Mouse (Mus musculus) frontal cortex, postnatal 14 days (tissue): ENCODE results near the gene Filip1l.

Experiments used
- DNase-seq, 2 experiments: peaks; one replicate each; pipeline ENCODE4 v3.0.0; 2022; ENCODE audit warnings: low spot score in 2 of 2

The Filip1l gene

DNA sequence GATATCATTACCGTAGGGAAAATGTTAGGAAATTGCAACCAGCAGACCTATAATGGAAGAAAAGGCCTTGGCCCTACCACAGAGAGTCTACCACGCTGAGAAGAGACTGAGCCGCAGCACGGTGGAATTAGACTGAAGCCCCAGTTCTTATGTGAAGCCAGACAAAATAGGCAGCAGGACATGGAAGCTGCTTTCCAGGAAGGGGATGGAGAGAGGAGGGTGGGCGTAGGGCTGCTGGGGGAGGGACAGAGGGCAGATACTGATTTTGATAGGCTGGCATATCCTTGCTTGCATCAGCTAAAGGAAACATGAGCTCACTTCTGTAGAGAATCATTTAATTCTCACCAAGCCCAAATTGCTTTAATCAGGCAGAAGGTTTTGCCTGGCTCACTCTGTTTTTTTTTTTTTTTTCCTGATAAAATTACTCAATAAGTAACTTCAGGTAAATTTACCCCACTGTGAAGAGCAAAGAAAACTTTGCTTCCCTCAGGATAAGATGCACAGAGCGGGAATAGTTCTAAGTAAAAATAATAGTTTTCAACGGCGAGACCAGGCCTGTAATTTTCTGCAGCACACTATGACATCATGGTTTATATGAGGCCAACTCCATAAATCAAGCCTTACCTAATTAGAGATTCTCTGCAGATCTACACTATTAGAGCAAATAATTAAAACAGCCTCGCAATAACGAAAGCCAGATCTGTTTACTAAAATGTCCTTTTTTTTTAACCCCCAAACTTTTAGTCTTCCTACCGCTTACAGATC, 84.8 kb downstream of the Filip1l start:
- no peak for DNase-seq

DNA sequence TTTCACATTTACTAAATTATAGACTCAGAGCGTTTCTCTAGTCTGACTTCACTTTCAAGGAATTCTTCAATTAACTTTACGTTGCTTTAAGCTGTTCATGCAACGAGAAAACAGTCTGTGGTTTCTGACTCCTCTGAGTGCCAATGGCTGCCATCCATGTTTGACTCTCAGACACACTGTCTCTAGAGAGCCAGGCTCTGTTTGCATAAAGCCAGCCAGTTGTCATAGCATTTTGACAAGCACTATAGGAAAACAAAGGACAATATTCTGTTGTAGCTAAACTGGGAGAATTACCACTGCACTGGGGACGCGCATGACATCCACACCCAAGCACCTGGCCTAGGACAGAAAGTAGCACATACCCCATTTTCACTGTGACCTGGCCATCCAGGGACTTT, 85.4 kb downstream of the Filip1l start:
- no peak for DNase-seq

DNA sequence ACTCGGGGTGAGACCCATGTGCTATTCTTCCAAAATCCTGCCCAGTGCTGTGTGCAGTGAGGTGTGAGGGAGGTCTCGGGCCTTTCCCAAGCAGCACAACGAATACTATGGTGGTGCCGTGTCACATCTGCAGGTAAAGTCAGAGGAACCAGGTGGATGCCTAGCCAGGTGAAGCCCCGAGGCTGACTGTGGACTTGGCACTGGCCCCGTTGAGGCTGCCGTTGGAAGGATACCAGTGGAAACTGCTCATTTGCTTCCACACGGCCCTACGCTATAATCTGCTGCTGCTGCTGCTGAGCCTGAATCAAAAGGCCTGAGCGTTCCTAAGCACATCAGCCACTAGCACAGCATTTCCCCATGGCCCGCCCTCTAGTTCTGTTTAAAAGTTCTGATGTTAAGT, 86.3 kb downstream of the Filip1l start:
- DNase-seq = no peak

DNA sequence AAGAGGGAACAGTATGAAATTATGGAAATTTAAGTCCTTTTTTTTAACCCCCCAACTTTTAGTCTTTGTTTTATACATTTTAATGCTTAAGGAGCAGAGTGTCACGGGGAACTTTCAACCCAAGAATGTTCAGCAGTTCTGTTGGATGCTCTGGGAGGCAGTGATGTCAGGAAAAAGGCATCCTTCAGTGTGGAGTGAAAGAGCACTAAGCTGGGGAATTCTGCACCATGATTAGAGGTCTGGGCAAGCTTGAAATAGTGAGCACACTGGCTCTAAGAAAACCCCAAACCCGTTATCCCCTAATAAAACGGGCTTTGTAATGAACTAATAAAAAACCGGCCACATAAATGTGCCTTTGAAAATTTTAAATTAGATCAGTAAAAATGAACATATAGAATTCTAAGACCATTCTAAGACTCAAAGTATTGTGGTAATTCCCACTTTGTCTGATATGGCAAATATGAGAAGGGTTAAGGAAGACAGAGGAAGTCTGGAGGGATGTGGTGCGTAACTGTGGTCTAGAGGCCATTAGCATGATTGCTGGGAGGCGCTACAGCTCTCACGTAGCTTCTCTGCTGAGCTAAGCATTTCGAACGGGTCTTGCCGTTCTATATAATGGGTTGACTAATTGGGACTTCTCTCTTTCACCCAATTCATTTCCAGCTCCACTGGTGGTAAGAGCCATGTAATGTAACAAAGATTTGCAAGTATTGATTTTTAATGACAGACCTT, 88.0 kb downstream of the Filip1l start:
- DNase-seq = no peak

DNA sequence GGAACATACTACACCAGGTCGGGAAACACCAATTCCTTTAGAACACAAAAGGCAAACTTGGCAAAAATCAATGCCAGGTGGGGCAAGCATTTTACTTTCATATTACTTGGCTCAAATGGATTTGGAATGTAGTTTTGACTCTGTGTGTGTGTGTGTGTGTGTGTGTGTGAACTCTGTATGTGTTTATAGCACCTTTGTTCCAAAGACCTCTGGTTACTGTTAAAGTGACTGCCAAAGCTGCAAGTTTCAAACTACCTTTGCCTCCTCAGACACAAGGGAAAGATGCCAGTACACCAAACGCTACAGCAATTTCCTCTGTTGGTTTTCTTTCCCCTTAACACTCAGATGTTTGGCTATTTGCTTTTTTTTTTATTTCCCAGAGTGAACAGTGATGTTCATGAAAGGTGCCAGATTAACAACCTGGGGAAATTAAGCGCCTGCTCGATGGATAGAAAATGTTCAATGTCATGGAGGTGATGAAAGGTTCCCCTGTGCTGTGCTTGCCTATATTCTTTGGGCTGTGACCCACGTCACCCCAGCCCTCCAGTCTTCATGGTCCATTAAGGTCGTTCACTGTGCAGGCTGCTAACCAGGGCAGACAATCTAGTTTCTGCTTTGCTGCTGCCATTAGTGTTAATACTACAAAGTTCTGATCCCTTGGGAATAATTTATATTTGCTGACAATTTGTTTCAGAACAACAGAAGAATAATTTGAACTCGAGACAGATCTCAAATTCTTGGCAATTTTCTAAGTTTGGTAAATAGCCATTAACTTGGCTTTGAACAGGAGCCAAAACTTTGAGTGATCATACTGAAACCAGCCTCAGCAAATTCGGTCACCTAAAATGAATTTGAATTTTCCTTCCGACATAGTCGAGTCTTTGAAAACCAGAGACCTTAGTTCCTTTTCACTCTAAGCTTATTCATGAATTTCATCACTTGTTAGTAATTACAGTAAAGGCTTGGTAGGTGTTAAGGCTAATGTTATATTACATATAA, 92.5 kb downstream of the Filip1l start:
- no peak for DNase-seq

DNA sequence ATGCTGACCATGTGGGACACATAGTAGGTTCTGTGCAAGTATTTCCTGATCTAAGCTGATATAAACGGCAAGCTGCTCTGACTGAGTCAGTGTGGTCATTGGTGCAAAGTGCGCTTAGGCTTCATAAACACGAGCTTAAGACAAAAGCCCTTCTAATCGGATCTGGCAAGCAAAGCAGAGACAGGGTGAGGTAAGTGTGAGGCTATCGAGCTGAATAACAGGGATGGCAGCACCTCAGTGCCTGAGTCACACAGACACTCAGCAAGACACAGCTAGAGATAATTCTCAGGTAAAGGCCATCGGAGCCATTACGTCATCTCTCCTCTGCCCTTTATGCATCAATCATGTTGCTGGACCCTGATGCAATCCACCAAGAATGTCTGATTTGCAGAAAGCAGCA, 100.1 kb downstream of the Filip1l start:
- DNase-seq = no peak

DNA sequence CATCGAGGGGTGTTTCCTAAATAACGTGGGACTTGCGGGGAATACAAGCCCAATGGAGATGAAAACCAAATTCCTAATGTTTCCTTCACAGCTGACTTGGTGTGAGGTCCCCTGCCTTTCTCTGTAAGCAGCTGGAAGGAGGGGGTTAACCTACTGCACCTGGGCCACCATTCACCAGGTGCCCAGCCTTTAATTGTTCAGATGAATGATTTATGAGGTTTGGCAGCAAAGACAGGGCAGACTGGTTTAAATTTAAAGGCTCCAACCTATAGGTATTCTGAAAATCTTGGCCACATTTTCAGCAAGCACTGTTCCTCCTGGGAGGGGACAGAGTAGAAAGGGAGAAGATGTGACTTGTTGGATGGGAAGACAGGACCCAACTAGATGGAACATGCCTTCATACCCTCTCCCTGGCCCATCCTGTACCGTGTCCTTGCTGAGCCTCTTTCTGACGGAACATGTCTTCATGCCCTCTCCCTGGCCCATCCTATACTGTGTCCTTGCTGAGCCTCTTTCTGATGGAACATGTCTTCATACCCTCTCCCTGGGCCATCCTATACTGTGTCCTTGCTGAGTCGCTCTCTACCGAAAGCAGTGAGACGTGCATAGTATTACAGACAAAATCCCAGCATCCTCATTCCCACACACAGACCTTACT, 101.3 kb downstream of the Filip1l start:
- DNase-seq = no peak

DNA sequence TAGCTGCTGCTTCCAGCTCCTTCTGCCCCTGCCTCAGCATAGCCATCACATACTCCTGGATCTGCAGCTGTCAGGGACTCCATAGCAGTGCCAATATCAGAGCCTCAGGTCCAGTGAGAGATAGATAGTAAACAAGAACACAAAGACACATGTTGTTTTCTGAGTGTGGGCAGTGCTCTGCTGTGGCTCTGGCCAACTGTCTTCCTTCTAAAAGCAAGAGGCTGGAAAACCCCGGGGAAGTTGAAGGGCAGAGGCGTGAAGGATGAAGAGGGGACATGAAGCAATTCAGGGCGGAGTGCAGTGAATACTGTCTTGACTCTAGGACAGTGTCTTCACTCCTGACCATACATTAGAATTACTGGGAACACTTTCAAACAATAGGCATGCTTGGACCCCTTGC, 102.7 kb downstream of the Filip1l start:
- no peak for DNase-seq

DNA sequence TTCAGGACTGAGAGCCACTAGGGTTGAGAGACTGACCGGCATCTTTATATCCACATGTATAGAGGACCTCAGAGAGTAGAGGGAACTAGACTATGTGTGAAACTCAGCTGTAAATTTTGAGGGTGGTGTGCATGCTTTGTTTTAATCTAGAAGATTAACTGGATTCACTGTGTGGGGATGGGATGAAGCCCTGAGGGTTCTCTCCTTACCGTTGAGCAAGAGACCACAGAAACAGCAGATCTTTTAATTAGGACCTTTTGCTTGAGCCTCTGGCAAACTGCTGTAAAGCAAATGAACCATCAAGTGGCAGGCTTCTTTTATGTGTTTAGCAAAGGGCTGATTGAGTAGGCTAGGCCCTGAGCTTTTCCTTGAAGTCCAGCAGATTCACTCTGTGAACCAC, 103.1 kb downstream of the Filip1l start:
- DNase-seq = no peak

DNA sequence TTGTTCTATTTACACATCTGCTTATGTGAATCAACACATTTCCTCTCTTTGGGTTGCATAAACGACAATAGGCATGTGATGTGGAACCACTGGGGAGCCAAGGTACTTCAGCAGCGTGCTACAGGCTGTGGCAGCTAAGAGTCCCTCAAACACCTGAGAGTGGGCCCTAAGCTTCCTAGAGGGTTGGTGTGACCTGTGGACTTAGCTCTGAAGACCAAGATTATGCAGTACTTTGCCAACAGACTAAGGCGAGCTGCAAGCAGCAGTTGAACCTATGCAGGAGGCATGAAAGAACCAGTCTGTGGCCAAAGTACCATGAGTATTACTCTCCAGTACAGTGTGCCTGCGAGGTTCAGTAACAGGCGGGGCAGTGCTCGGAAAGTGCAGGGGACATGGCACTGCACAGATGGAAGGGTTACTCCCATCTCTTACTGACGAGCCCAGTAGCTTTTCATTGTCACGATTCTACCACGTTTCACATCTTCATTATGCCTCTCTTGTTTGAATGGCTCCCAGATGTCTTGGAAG, 112.6 kb downstream of the Filip1l start:
- DNase-seq = no peak

DNA sequence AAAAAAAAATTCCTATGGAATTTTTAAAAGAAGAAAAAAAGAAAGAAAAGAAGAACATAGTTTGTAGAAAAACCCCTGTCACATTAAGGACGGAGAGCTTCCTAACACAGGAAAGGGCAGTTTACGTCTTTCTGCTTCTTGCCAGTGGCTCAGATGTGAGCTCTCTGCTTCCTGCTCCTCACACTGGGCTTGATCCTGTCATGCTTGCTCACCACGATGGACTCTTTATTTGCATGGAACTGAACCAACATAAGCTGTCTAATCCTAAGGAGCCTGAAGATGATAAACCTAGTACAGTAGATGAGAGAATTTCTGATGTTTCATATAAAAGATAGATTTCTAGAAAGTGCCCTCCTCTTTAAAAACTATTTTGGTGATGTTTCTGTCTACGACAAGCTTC, 116.4 kb downstream of the Filip1l start:
- DNase-seq = no peak

DNA sequence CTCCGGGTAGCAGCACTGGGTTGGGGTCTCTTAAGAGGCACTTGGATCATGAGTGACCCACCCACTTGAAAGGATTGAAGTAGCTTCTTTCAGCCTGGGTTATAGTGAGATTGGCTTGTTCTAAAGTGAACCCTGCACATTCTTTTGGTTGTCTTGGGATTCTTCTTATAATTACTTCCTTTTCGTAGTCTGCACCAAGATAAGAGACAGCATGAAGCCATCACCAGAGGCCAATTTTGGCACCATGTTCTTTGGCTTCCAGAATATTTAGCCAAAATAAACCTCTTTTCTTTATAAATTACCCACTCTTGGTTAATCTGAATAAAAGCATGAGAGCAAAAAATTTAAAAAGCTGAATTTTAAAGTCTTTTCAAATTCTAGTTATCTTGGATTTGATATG, 117.0 kb downstream of the Filip1l start:
- DNase-seq = no peak

DNA sequence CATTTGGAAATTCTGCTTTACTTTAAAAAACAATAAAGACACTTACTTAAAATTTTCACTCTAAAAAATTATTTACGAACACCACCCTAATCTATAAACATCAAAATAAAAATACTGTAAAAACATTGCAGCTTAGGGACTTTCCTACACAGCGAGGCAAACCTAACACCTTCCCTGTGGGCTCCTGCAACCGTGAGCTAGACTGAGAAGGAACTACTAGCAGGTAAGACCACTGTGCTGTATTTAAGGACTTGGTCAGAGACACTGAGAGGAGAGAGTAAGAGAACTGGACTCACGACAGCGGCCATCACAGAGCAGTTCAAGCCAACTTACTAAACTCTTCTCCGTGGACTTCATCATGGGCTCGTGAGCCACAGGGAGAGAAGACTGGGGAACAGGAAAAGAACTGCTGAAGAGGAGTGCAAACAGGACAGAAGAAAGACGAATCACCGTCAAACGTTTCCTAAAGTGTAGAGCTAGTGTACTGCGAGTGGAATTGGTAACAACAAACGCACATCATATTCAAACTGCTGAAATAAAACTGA, 117.5 kb downstream of the Filip1l start:
- no peak for DNase-seq

DNA sequence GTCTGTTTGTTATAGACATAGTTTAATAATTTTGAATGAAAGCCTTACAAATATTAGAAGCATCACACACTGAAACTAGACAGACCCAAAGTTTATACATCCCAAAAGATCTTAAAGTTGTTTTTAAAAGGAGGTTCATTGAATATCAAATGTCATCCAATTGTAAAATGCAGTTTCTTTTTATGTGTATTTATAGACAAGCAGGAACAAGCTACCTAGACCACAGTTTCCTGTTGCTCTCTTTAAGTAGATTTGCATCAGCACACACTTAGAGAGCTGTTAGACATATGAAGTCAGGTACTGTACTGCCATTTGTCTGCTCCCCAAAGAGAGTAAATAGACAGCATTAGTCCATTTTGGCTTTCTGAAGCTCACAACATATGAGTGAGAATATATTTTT, 118.2 kb downstream of the Filip1l start:
- no peak for DNase-seq

DNA sequence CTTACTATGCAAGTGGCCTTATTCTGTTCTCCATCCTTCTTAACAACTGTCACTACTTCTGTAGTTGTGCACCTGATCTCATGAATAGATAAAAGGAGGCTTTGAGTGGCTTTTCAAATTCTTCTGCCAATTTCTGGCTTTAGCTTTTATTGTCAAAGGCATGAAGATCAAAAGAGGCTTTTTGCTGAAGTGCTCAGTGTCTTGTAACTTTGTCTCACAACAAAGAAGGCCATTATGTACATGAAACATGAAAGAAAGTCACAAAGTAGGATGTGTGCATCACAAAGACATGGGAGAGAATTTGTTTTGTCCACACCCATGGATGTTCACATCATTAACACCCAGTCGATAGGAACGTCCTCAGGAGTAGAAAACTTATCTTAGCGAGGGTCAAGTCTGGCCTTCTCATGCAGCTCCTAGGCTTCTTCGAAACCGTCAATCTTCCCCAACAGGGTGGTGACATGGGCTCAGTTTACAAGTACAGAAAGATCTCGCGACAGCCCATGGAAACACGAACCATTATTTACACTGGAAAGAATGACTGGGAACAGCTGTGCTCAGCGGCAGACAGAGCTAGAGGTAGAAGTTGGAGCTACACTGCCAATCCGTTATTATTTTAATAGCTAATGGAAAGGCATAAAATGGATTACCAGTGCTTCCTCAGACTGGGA, 120.7 kb downstream of the Filip1l start:
- no peak for DNase-seq

DNA sequence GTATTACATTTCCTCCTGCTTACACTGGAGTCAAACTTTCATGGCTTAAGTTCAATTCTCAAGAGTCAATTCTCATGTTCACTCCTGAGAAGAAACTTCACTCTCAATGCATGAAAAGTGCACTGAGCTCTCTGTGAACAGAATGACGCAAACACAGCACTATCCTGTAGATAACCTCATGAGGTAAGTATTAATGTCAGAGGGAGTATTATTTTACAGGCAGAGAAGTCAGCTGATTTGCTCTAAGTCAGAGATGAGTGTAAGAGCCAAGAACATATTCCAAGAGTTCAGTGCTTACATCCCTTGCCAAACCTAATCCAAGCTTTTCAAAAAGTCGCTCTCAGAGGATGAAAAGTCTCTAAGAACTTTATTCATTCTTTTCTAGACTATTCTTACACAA, 125.6 kb downstream of the Filip1l start:
- no peak for DNase-seq

DNA sequence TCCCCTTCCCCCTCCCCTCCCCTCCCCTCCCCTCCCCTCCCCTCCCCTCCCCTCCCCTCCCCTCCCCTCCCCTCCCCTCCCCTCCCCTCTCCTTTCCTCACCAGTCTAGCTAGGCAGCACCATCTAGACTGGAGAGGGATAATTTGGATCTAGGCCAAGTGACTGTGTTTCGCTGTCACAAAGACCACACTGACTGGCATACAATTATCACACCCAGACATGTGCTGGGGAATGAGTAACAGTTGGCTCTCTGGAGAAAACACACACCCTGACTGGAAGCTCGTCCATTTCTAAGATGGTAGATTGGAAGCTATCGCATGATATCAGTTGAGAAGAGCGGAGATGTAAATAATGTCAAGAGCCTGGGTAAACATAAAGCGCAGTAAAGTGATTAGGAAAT, 126.9 kb downstream of the Filip1l start:
- no peak for DNase-seq

DNA sequence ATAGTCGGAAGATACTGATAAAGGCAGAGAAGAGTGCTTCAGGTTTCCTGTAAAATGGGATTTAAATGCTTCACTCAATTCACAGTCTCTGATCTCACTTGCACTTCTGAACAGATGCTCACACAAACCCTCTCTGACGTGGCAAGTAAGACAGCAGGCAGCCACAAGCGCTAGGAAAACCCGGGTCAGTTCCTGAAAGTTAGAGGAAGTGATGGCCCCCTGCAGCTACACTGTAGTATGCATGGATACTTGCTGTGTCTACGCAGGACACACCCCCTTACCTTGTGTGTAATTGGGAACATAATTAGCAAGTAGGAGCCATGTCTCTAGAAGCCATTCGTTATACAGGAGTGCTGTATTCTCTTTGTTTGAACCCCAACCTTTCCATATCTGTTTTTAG, 129.4 kb downstream of the Filip1l start:
- no peak for DNase-seq

DNA sequence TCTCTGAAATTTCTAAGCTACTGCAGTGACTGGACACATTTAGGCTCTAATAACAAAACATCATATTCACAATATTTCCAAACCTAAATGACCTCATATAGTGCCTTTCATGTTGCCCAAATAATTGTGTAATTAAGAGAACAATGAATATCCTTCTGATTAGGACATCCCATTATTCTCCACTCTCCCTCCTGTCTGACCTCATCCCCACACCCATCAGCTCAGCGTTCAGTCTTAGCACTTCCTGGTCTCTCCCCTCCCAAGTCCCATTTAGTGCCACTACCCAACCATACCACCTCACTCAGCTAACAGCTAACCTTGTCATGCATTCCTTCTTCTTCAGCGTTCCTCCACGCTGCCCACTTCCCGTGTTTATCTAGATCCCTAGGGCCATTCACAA, 130.0 kb downstream of the Filip1l start:
- no peak for DNase-seq

DNA sequence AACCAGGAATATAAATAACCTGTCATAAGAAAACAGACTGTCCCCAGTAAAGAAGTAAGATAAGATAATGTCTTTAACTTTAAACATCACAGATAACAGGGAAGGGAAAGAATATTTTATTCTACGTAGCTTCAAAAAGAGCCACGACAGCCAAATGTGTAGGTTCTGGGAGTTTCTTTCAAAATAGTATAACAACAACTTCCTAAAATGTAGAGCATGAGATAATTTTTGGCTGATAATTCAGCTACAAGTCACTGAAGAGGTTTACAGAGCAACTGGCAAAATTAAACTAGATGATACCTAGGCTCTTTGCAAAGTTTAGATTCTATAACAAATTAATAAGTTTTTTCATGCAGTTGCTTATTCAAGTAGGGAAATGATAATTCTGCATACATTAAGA, 130.6 kb downstream of the Filip1l start:
- DNase-seq = no peak
